Mouse (Mus musculus) spleen, adult 2 months (tissue): ENCODE measurements around the gene Cxcl2.

ENCODE experiments used
- CTCF ChIP-seq: fragments of 200-500 bp; IDR thresholded peaks from 2 replicates; pipeline ENCODE4 v1.5.1; 2011; ENCODE audit warnings: mild to moderate bottlenecking, inconsistent platforms; ENCODE audit not compliant: insufficient read depth, insufficient read length, insufficient replicate concordance; ENCODE audit errors: extremely low read depth
- POLR2A ChIP-seq: fragments of 200-500 bp; IDR thresholded peaks from 2 replicates; pipeline ENCODE4 v1.6.1; 2011; ENCODE audit warnings: low read depth, low read length, inconsistent platforms

DNA sequence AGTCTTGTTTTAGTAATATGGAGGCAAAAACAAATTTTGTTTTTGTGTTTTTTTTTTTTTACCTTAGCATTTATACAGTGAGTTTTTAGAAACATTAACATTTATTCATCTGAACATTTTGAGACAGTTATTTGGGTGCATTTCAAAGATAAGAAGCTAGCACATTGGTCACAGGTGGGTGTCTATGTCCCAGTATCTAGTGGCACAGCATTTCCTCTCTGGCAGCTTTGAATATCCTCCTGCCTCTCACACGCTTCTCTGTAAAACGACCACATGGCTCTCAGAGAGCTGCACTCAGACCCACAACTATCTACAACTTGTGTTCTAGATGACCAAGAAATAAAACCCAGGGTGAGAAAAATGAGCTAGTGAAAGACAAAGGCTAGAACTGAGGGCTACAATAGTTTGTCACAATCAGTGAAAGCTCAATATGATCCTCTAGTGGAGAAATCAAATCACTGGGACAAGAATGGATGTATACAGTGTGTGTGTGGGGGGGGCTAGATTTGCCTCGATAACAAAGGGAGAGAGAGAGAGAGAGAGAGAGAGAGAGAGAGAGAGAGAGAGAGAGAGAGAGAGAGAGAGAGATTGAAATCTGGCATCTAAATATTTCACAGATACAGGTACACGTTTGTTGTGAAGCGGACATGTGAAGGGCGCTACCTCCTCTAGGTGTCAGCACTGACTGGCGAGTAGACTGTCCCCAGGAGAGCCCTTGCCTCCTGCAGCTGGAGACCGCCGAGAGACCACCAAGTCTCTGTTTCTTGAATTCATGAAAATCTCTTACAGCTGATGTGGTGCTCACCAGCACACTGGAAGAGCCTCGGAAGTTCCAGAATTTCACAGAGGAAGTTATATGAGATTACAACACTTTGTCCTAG lies 1.1 kb upstream of the Cxcl2 start:
- TF ChIP-seq CTCF (no peak), POLR2A (no peak)
